Mouse (Mus musculus) splenic B cell, adult 2 months (primary cell): Measurements from ENCODE around the gene Zfp648.

Experiments used
- DNase-seq: peaks from one replicate; pipeline ENCODE4 v3.0.0-alpha.2; 2011; ENCODE audit warnings: low read depth, low spot score
- H3K27me3 ChIP-seq: 2 replicates; pipeline ENCODE4 v1.6.1; 2012; ENCODE audit warnings: mild to moderate bottlenecking, low read length, moderate library complexity, mixed read lengths; ENCODE audit not compliant: control insufficient read depth, poor library complexity, insufficient read depth, severe bottlenecking
- H3K36me3 ChIP-seq: 2 replicates; pipeline ENCODE4 v1.6.1; 2012; ENCODE audit warnings: mild to moderate bottlenecking, low read length, moderate library complexity, mixed read lengths; ENCODE audit not compliant: control insufficient read depth, poor library complexity, insufficient read depth, severe bottlenecking

Gene Zfp648

DNA sequence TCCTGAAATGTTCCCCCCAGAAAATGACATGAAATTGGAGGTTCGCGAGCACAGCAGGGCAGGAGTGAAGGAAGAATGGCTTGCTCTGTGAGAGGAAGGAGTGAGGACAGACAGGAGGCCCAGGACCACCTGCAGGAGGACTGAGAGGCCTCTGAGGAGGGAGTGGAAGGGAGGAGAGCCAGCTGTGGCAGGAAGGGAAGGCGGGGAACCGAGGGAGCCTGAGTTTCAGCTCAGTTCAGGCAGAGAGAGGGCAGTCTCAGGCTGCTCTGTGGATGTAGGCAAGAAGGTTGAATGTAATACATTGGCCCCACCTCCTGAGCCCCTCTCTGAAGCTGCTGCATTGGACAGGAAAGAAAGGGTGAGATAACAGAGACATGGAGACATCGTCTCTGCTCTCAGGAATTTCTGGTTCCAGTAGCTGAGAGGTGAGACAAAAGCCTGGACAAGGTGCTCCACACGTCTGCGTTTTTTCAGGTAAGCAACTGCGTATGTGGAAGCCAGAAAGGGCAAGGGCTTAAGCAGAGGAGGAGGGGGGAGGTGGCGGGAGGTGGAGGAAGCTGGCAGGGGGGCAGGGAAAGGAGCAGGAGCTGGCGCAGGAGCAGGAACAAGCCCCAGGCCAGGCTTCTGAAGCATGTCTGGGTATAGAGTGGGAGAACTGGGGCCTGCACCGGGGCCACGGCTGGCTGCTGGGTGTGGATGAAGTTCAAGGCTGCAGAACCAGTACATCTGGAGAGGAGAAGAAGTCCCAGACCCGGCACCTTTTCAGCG lies at the start of gene Zfp648:
Zfp648 (plus strand) TSS at position 233 of the 768 bp plus-strand sequence.
- H3K27me3 ChIP-seq = no peaks in the 10 kb centered on the region; the same call in 1 of the 2 replicates
- no peak for DNase-seq
- H3K36me3 ChIP-seq = no peaks in the 10 kb centered on the region

DNA sequence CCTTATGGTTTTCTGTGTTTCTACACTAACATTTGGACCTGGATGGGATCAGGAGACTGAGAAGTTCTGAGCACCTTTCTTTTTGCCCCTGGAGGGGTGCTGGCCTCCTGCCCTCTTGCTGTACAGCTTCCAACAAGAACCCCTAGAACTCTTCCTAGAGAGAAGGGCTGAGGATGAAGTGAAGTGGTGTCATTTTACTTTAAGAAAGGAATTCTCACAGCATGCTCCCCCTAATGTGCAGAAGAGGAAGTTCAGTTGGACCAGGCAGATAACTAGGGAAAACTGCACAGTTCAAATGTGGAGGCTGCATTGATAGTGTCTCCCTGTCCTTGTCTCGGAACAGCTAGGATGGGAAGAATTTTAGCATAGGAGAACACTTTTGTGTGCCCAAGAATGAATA lies 48.4 kb upstream of the Zfp648 start:
- peak; percentile 3 for DNase-seq
- H3K27me3 ChIP-seq = no peaks in the 10 kb centered on the region
- no peaks in the 10 kb centered on the region for H3K36me3 ChIP-seq

DNA sequence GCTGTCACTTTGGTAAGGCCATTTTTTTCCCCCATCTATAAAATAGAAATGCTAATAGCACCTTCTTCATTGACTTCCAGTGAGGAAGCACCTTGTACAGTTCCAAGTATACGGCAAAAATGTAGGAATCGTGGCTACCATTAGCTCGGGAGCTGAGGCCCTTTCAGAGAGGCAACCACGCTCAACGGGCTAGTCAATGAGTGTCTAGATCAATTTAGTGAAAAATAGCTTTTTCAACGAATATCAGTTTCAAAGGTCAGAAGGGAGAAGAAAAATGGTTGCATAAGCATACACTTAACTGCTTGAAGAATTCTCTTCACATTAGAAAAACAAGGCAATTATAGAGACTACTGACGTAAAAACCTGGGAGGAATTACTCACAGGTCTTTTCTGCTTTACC lies 47.2 kb upstream of the Zfp648 start:
- no peaks in the 10 kb centered on the region for H3K36me3 ChIP-seq
- no peaks in the 10 kb centered on the region for H3K27me3 ChIP-seq
- no peak for DNase-seq

GRCm38 (mm10) chr1:154156177-154157062 lies 44.6 kb upstream of the Zfp648 start:
- DNase-seq = no peak
- Histone ChIP-seq H3K36me3 (no peaks in the 10 kb centered on the region), H3K27me3 (no peaks in the 10 kb centered on the region)

DNA sequence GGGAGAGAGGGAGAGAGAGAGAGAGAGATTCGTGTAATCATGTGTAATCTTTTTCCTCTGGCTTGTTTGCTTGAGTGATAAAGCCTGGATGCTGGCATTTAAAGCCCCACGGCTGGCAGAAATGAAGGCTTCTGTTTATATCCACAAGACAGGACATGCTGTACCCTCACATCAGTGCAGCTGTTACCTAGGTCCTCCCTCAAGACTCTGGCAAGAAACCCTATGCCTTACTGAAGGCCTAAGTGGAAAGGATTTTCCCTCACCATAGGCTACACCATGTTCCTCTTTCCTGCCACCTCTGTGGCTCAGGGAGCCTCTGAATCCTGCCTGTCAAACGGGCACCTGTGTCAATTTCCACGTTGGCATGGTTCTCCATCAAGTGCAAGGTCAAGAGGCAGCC lies 43.9 kb upstream of the Zfp648 start:
- H3K36me3 ChIP-seq = no peaks in the 10 kb centered on the region
- no peaks in the 10 kb centered on the region for H3K27me3 ChIP-seq
- no peak for DNase-seq

DNA sequence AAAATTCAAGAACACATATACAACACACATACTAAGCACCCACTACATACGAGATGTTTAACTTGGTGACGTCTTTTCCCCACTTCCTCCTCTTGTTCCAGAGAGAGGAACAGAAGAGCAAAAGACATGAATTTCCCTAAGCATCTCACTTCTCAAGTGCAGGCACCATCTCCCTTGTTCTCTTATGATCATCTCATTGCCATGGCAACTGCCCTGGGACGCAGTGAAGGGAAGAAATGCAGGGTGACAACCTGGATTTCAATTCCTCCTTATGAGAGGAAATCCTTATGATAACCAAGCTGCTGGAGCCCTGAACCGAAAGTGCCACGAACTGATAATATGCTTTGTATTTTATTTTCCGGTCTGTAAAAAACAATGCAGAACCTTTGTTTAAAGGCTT lies 33.3 kb upstream of the Zfp648 start:
- H3K27me3 ChIP-seq = no peaks in the 10 kb centered on the region
- no peak for DNase-seq
- H3K36me3 ChIP-seq = no peaks in the 10 kb centered on the region

DNA sequence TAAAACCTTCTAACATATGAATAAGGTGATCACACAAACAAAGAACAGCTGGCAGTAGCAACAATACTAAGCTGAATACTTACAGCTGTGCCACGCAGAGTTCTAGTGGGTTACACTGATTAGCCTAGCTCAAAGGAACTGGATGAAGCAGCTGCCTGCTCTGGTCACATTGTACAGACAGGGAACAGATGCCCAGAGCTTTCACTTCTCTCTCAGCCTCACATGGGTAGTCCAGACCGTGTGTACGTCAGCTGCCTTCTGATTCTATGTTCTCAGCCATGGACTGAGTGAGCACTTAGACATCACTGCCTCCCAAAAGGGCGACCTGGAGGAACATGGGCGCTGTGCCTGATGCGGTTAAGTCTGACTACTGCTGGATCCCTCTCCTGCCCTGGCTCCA lies 25.7 kb upstream of the Zfp648 start:
- DNase-seq = peak; percentile 24

DNA sequence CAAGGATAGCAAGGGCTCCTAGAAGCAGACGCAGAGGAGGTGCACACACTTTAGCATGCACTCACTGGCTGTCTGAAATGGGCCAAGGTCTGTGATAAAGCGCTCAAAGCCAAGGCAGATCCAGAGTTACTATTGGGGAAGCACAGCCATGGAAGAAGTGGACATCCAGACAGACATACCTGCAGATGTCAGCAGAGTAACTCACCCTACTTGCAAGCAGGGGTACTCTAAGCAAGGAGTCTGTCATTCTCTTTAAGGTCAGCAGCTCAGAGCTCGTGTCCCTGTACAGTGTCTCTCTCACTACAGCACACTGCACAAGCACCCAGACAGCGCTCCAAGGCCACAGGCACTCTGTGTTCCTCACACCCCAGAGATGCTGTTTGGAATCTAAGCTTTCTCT lies 23.2 kb upstream of the Zfp648 start:
- Histone ChIP-seq H3K36me3 (no peaks in the 10 kb centered on the region), H3K27me3 (no peaks in the 10 kb centered on the region)
- DNase-seq = no peak

More for the DNA sequence above, 25.7 kb upstream of the Zfp648 start:
- Histone ChIP-seq H3K36me3 (no peaks in the 10 kb centered on the region), H3K27me3 (no peaks in the 10 kb centered on the region)

GRCm38 (mm10) chr1:154178541-154179155 lies 22.3 kb upstream of the Zfp648 start:
- DNase-seq = no peak
- Histone ChIP-seq H3K36me3 (no peaks in the 10 kb centered on the region), H3K27me3 (no peaks in the 10 kb centered on the region)

DNA sequence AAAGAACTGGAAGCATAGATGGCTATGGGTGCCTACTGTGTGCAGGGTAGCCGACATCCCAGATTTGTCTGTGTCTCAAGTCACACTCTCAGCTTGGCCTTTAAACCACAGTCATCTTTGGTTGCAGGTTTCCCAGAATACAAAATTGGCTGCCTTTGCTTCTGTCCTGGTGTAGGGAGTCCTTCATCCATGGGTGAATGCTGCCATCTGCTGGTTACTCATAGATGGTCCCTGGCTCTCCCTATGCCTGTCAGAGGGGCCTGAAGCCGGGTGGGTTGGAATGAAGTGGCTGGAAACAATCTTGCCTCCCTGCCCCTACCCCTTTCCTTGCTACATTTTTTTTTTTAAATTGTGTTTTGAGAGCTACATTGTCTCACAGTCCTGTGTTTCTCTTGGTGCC lies 20.0 kb upstream of the Zfp648 start:
- peak; percentile 77 for DNase-seq
- Histone ChIP-seq H3K36me3 (no peaks in the 10 kb centered on the region), H3K27me3 (no peaks in the 10 kb centered on the region)

DNA sequence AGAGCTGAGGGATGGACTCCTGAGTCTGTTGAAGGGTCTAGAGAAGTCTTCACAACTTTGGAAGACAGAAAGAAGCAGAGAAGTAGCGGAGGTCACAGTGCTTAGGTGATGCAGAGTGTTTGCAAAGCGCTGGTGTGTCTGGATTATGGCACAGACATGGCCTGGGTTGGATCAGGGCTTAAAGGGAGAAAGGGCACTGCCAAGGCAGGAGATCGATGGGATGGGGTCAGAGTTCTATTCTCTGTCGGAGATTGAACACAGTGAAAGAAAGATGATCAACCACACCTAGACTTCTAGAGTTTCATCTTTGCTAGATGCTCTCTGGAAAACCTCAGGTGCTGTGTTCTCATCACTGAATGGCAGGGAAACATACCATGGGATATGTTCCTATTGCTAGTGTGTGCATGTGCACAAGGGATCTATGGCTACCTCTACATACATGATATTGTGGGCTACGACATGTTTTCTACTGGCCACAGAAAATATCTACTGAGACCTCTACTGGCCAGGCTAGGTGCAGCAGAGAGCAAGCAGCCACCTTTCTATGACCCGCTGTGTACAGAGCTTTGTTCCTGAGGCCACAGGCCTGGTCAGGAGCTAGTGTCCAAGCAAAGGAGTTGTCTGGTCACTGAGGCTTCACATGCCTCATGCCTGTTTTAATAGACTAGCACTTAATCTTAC lies 18.5 kb upstream of the Zfp648 start:
- H3K36me3 ChIP-seq = no peaks in the 10 kb centered on the region
- H3K27me3 ChIP-seq = no peaks in the 10 kb centered on the region
- DNase-seq = peak; percentile 3

DNA sequence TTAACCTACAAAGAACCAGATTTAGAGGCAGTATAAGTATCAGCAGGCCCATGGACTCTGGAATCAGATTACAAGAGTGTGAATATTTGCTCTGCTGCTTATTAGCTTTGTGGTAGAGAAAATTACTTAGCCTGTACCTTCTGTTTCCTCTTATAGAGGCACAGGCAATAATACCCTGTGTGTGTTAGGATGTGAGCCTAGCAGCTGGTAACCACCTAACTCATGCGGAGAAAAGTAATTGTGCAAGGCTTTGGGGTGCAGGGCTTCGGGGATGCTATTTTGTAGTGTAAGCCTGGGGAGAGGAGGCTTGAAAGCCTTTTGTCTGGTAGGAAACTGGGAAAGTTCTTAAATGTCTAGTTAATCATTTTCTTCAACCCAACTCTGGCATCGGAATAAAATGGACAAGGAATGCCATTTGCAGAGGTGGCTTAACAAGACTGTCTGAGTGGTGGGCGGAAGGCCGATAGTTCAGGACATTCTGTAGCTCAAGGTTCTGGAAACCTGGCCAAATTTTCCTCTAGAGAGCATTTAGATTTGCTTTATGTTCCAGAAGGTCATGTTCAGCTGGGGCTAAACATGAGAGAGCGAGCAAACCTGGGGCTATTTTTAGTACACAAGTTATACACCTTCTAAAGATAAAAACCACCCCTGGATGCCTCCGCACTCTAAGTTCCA lies 17.8 kb upstream of the Zfp648 start:
- Histone ChIP-seq H3K27me3 (no peaks in the 10 kb centered on the region), H3K36me3 (no peaks in the 10 kb centered on the region)
- DNase-seq = no peak

DNA sequence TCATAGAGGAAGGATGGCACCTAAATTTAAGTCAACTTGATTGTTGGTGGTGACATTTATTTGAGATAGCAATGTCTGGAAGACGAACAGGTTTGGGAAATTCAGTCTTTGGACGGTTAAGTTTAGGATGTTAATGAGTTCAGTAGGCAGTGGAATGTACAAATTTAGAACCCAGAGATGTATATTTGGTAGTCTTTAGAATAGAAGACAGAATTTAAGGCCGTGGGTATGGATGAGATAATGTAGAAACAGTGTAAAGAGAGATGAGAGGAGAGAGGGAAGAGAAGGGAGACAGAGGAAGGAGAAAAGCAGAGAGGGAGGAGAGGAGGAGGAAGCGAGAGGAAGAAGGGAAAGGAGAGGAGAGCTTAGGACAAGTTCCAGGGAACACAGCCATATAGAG lies 12.8 kb upstream of the Zfp648 start:
- Histone ChIP-seq H3K36me3 (no peaks in the 10 kb centered on the region), H3K27me3 (no peaks in the 10 kb centered on the region)
- no peak for DNase-seq

GRCm38 (mm10) chr1:154188631-154189030 lies 12.4 kb upstream of the Zfp648 start:
- DNase-seq = no peak
- Histone ChIP-seq H3K36me3 (no peaks in the 10 kb centered on the region), H3K27me3 (no peaks in the 10 kb centered on the region)
